Mouse (Mus musculus): ENCODE measurements around the gene St3gal3.
A peak's percentile ranks its signal among the peaks of the same experiment; 100 is the strongest.

Gene St3gal3

GRCm38 (mm10) chr4:118134485-118135365, at the start of gene St3gal3:
St3gal3 (minus strand) TSS chr4:118134914.
- peak; percentile 98 to 99 for DNase-seq (ENCODE audit: low spot score in 2 of 2)

GRCm38 (mm10) chr4:118180301-118181080, 45.8 kb upstream of the St3gal3 start:
- no peak for DNase-seq (ENCODE audit: low spot score in 2 of 2)

- DNase-seq (ENCODE audit: low spot score in 2 of 2) = peak; percentile 79 to 85
These were observed 45.0 kb upstream of the St3gal3 start, which contains the start of gene Kdm4a for GRCm38 (mm10) chr4:118179467-118180300. Kdm4a (minus strand) TSS chr4:118180043.

- no peak for DNase-seq (ENCODE audit: low spot score in 2 of 2)
These were observed 44.3 kb upstream of the St3gal3 start for GRCm38 (mm10) chr4:118178952-118179466.

GRCm38 (mm10) chr4:118172461-118172860, 37.7 kb upstream of the St3gal3 start:
- no peak for DNase-seq (ENCODE audit: low spot score in 2 of 2)

GRCm38 (mm10) chr4:118171006-118171405, 36.3 kb upstream of the St3gal3 start:
- no peak for DNase-seq (ENCODE audit: low spot score in 2 of 2)

- no peak for DNase-seq (ENCODE audit: low spot score in 2 of 2)
These were observed 27.4 kb upstream of the St3gal3 start for GRCm38 (mm10) chr4:118162123-118162522.

GRCm38 (mm10) chr4:118157666-118158065, 23.0 kb upstream of the St3gal3 start:
- DNase-seq (ENCODE audit: low spot score in 2 of 2) = no peak

- no peak for DNase-seq (ENCODE audit: low spot score in 2 of 2)
These were observed 21.8 kb upstream of the St3gal3 start for GRCm38 (mm10) chr4:118156559-118156958.

- DNase-seq (ENCODE audit: low spot score in 2 of 2) = no peak
These were observed 20.2 kb upstream of the St3gal3 start for GRCm38 (mm10) chr4:118154889-118155288.

- DNase-seq (ENCODE audit: low spot score in 2 of 2) = peak in 1 of 2 experiments; percentile 65
These were observed 17.5 kb upstream of the St3gal3 start for GRCm38 (mm10) chr4:118152020-118152785.

- no peak for DNase-seq (ENCODE audit: low spot score in 2 of 2)
These were observed 16.1 kb upstream of the St3gal3 start for GRCm38 (mm10) chr4:118150804-118151203.

GRCm38 (mm10) chr4:118149956-118150680, 15.4 kb upstream of the St3gal3 start:
- DNase-seq (ENCODE audit: low spot score in 2 of 2) = peak in 1 of 2 experiments; percentile 37

GRCm38 (mm10) chr4:118149055-118149576, 14.4 kb upstream of the St3gal3 start:
- no peak for DNase-seq (ENCODE audit: low spot score in 2 of 2)

GRCm38 (mm10) chr4:118148317-118148687, 13.6 kb upstream of the St3gal3 start:
- no peak for DNase-seq (ENCODE audit: low spot score in 2 of 2)

- DNase-seq (ENCODE audit: low spot score in 2 of 2) = no peak
These were observed 13.0 kb upstream of the St3gal3 start for GRCm38 (mm10) chr4:118147547-118148316.

GRCm38 (mm10) chr4:118147090-118147489, 12.4 kb upstream of the St3gal3 start:
- DNase-seq (ENCODE audit: low spot score in 2 of 2) = no peak

- no peak for DNase-seq (ENCODE audit: low spot score in 2 of 2)
These were observed 9.6 kb upstream of the St3gal3 start for GRCm38 (mm10) chr4:118144324-118144723.

GRCm38 (mm10) chr4:118143679-118144078, 9.0 kb upstream of the St3gal3 start:
- no peak for DNase-seq (ENCODE audit: low spot score in 2 of 2)

Data from cerebellum, postnatal 4 days (tissue).